Mouse (Mus musculus) olfactory bulb, adult 2 months (tissue): ENCODE data around the gene Commd6. TPM values are rescaled to one million over a fixed set of nuclear protein-coding genes. Genes with fewer than 3 reads are reported as not detected.
"Not testable (repeated sequence)": the region's sequence is repeated elsewhere in the genome, so short reads cannot be mapped to it uniquely, and the experiment has no call there.

ENCODE experiments used
- H3K27ac ChIP-seq: fragments of 200-500 bp; 2 replicates; pipeline ENCODE4 v1.5.1; 2012; ENCODE audit warnings: low read depth, low read length; ENCODE audit not compliant: insufficient read depth
- H3K4me1 ChIP-seq: fragments of 200-500 bp; 2 replicates; pipeline ENCODE4 v1.6.1; 2012; ENCODE audit warnings: low read length; ENCODE audit not compliant: control insufficient read depth, insufficient read depth
- H3K4me3 ChIP-seq: fragments of 200-500 bp; 2 replicates; pipeline ENCODE4 v1.5.1; 2012; ENCODE audit warnings: mild to moderate bottlenecking, low read depth, low read length, moderate library complexity; ENCODE audit not compliant: insufficient read depth
- CTCF ChIP-seq: fragments of 200-500 bp; IDR thresholded peaks from 2 replicates; pipeline ENCODE4 v1.5.1; 2012; ENCODE audit warnings: low read depth, mild to moderate bottlenecking, low read length, moderate library complexity; ENCODE audit not compliant: insufficient read depth
- POLR2A ChIP-seq: fragments of 200-500 bp; IDR thresholded peaks from 2 replicates; pipeline ENCODE4 v1.6.1; 2012; ENCODE audit warnings: mild to moderate bottlenecking, low read depth, low read length, moderate library complexity; ENCODE audit not compliant: insufficient read depth
- WGBS: fragments of 180-500 bp; shearing (Covaris S2); methylation state at CpG from one replicate; pipeline ENCODE4 v1.1.7; 2018; 5-methylcytosine and 5-hydroxymethylcytosine counted together
- polyA plus RNA-seq: library from polyadenylated mRNA; stranded (reverse); fragments of >200 nt; gene quantifications from 2 replicates; pipeline ENCODE4 v1.2.4, GENCODE M21; 2012; ENCODE audit warnings: low replicate concordance; ENCODE audit not compliant: missing spikeins, insufficient read depth, insufficient read length

The Commd6 gene
- polyA plus RNA-seq, 1 experiment = not detected

DNA sequence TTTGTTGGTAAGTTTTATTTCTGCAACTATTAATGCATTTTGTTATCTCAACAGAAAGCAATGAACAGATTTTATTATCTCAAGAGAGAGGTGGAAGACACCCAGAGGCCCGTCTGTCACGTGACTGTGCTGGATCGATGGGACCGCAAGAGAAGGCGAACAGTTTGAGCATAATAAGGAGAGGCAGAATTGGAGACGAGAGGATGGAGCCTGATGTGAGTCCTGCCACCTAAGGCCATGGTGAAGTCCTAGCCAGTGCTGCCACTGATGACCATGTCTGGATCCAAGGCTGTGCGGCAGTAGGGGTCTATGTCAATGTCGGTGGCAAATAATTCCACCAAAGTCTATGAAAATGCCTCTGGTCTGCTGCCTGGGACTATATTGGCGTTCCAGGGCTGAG lies 43.8 kb downstream of the Commd6 start:
- no peak overlapping the region for H3K4me3 ChIP-seq
- H3K4me1 ChIP-seq = no peaks in the 10 kb centered on the region
- H3K27ac ChIP-seq = no peak overlapping the region
- WGBS = 96% methylated on average over 9 of the region's 9 CpGs
- TF ChIP-seq CTCF (no peak), POLR2A (no peak)

- Histone ChIP-seq H3K27ac (no peak overlapping the region), H3K4me3 (no peak overlapping the region), H3K4me1 (no peaks in the 10 kb centered on the region)
- WGBS = 94% methylated on average over 13 of the region's 13 CpGs
- TF ChIP-seq CTCF (no peak), POLR2A (no peak)
Measured at GRCm38 (mm10) chr14:101595301-101596080, 45.0 kb downstream of the Commd6 start.

DNA sequence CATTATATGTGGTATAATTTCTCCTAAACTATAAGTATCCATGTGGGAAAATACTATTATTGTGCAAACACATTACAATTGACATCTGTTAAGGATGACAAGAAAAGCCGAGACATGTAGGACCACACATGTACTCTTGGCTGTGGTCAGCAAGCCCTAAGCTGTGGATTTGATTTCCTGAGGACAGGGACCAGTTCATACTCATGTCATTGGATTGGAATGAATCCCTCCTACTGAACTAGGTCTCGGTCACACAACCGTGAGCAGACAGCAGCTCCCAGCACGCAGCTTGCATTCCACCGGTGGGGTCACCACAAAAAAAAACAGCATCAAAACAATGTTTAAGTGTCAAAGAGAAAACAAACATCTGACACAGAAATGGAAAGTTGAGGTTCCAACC lies 46.5 kb downstream of the Commd6 start:
- 86% methylated on average over 5 of the region's 5 CpGs for WGBS
- Histone ChIP-seq H3K4me3 (no peak overlapping the region), H3K27ac (no peak overlapping the region), H3K4me1 (no peaks in the 10 kb centered on the region)
- TF ChIP-seq POLR2A (no peak), CTCF (no peak)

- H3K4me3 ChIP-seq = no peak overlapping the region
- H3K27ac ChIP-seq = no peak overlapping the region
- H3K4me1 ChIP-seq = no peaks in the 10 kb centered on the region
- no peak for TF ChIP-seq CTCF
- TF ChIP-seq POLR2A = no peak
- WGBS = 89% methylated on average over 7 of the region's 7 CpGs
Measured at GRCm38 (mm10) chr14:101593340-101593739, 47.1 kb downstream of the Commd6 start.

DNA sequence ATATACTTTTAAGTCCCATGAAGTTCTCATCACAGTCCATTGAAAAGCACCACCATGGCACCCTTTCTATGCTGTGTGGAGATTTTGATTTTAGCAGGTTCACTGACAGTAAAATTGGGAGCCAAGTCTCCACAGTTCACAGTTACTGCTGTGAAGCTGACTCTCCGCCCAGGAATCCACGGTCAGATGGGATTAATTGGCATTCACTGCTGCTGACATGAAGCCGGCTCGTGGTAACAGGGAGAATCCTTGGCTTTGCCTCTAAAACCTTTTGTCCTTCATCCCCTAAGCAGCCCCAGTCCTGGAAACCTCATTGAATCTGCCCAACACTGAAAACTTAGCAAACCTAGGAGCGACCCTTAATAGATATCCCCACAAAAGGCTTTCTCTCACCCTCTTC lies 49.4 kb downstream of the Commd6 start:
- Histone ChIP-seq H3K27ac (no peak overlapping the region), H3K4me1 (peaks cover 2% of the 10 kb centered on the region), H3K4me3 (no peak overlapping the region)
- 67% methylated on average over 5 of the region's 5 CpGs for WGBS
- no peak for TF ChIP-seq POLR2A
- TF ChIP-seq CTCF = no peak

GRCm38 (mm10) chr14:101588209-101588991 lies 52.1 kb downstream of the Commd6 start:
- 64% methylated on average over 3 of the region's 4 CpGs for WGBS
- not testable (repeated sequence) for H3K27ac ChIP-seq, H3K4me3 ChIP-seq, H3K4me1 ChIP-seq

DNA sequence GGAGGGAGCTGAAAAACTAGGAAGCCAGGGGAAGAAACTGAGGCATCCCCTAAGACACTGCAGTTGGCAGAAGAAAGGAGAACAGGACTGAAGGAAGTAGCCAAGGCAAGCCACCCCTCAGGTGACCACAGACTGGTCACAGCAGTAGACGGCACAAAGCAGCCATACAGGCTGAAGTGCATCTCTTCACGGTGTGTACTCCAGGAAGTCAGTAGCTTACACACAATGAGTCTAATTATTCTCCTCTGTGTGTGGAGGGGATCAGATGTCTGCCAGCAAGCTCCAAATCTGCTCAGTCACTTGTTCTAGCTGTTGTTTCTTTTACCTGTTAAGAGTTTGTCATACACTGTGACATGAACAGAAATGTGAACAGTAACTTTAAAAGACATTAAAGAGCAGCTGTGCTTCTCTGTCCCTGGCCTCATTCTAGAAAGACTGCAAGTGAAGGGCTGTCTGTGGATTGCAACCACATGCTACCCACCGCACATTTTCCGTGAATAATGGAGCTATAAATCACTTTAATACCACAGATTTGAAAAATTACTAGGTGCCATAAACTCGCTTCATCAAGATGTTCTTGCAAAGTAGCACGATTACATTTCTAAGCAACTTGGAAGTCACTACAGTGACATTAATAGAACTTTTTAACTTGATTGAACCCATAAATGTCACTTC lies 53.0 kb downstream of the Commd6 start:
- H3K4me3 ChIP-seq, H3K27ac ChIP-seq, H3K4me1 ChIP-seq: not testable (repeated sequence)
- WGBS = 75% methylated on average over 5 of the region's 6 CpGs

- H3K4me1 ChIP-seq = peaks cover 3% of the 10 kb centered on the region
- WGBS = 52% methylated on average over 7 of the region's 7 CpGs
- no peak overlapping the region for H3K27ac ChIP-seq
- TF ChIP-seq CTCF = no peak
- TF ChIP-seq POLR2A = no peak
- H3K4me3 ChIP-seq = no peak overlapping the region
Measured at GRCm38 (mm10) chr14:101586096-101586495, 54.4 kb downstream of the Commd6 start.

Other genes with a start within 250 kb of the Commd6 start
- gene Tbc1d4, start 31.5 kb downstream of the Commd6 start, polyA plus RNA-seq = not detected in 2 replicates
- not detected in 2 replicates for gene Uchl3, start 13.3 kb upstream of the Commd6 start, polyA plus RNA-seq
- not detected in 2 replicates for gene Gm9922, start 89.1 kb upstream of the Commd6 start, polyA plus RNA-seq
- not detected in 2 replicates for gene Lmo7, start 89.3 kb upstream of the Commd6 start, polyA plus RNA-seq